Mouse (Mus musculus) myocyte (in vitro differentiated cells): ENCODE data around the gene Prkacb. TPM values are rescaled to one million over a fixed set of nuclear protein-coding genes. Genes with fewer than 3 reads are reported as not detected.

Experiments used
- H3K27me3 ChIP-seq: one replicate; pipeline ENCODE4 v1.6.1; 2011; ENCODE audit not compliant: control insufficient read depth, insufficient read depth, insufficient read length
- H3K36me3 ChIP-seq: one replicate; pipeline ENCODE4 v1.6.1; 2011; ENCODE audit not compliant: control insufficient read depth, insufficient read depth
- H3K4me2 ChIP-seq: one replicate; pipeline ENCODE4 v1.6.1; 2011; ENCODE audit warnings: low read depth, control low read depth
- H3K4me3 ChIP-seq: one replicate; pipeline ENCODE4 v1.5.1; 2011; ENCODE audit warnings: mild to moderate bottlenecking, control low read depth, moderate library complexity
- H3K79me2 ChIP-seq: one replicate; pipeline ENCODE4 v1.6.1; 2011; ENCODE audit not compliant: control insufficient read depth, insufficient read depth
- H3ac ChIP-seq: one replicate; pipeline ENCODE4 v1.6.1; 2011; ENCODE audit not compliant: control insufficient read depth, insufficient read length
- CEBPB ChIP-seq: IDR thresholded peaks from 2 replicates; pipeline ENCODE4 v1.6.1; 2011; ENCODE audit warnings: mild to moderate bottlenecking, moderate library complexity; ENCODE audit not compliant: poor library complexity, insufficient read depth, severe bottlenecking
- E2F4 ChIP-seq: IDR thresholded peaks from one replicate; pipeline ENCODE4 v1.6.1; 2011; ENCODE audit warnings: mild to moderate bottlenecking, control low read depth, moderate library complexity; ENCODE audit not compliant: insufficient read depth
- MAX ChIP-seq: IDR thresholded peaks from one replicate; pipeline ENCODE4 v1.6.1; 2011; ENCODE audit warnings: low read depth, mild to moderate bottlenecking, control low read depth
- MYOD1 ChIP-seq, 3 experiments: IDR thresholded peaks; one replicate each; pipeline ENCODE4 v1.6.1; 2011; ENCODE audit warnings: control low read depth in 2 of 3, low read depth in 2 of 3, mild to moderate bottlenecking in 2 of 3, moderate library complexity in 1 of 3; ENCODE audit not compliant: insufficient read length in 2 of 3, control insufficient read depth in 1 of 3
- MYOG ChIP-seq, 3 experiments: IDR thresholded peaks; one replicate each; pipeline ENCODE4 v1.6.1; 2011; ENCODE audit warnings: control low read depth in 2 of 3, low read depth in 2 of 3, mild to moderate bottlenecking in 2 of 3; ENCODE audit not compliant: insufficient read length in 2 of 3, control insufficient read depth in 1 of 3, insufficient read depth in 1 of 3
- POLR2A ChIP-seq: IDR thresholded peaks from one replicate; pipeline ENCODE4 v1.6.1; 2011; ENCODE audit warnings: low read depth, mild to moderate bottlenecking, control low read depth, moderate library complexity; ENCODE audit not compliant: insufficient read length
- POLR2AphosphoS2 ChIP-seq: IDR thresholded peaks from one replicate; pipeline ENCODE4 v1.6.1; 2011; ENCODE audit warnings: low read depth, control low read depth; ENCODE audit not compliant: insufficient read length
- REST ChIP-seq: IDR thresholded peaks from one replicate; pipeline ENCODE4 v1.6.1; 2011; ENCODE audit warnings: mild to moderate bottlenecking, control low read depth, moderate library complexity; ENCODE audit not compliant: insufficient read depth, insufficient read length
- SRF ChIP-seq: IDR thresholded peaks from one replicate; pipeline ENCODE4 v1.6.1; 2011; ENCODE audit warnings: low read depth; ENCODE audit not compliant: control insufficient read depth, insufficient read length
- TCF12 ChIP-seq: IDR thresholded peaks from one replicate; pipeline ENCODE4 v1.6.1; 2011; ENCODE audit warnings: mild to moderate bottlenecking, control low read depth; ENCODE audit not compliant: poor library complexity, insufficient read depth, severe bottlenecking
- TCF3 ChIP-seq: IDR thresholded peaks from one replicate; pipeline ENCODE4 v1.6.1; 2011; ENCODE audit warnings: low read depth, control low read depth; ENCODE audit not compliant: insufficient read length
- USF1 ChIP-seq: IDR thresholded peaks from one replicate; pipeline ENCODE4 v1.6.1; 2011; ENCODE audit warnings: low read depth, mild to moderate bottlenecking, control low read depth, moderate library complexity
- polyA plus RNA-seq: library from polyadenylated mRNA; unstranded; fragments of >200 nt; fragmentation: generic; extraction: Trizol; gene quantifications from one replicate; pipeline ENCODE4 v1.2.1, GENCODE M21; 2012; ENCODE audit warnings: missing spikeins

The Prkacb gene
- polyA plus RNA-seq, 1 experiment, result 19.6 TPM

DNA sequence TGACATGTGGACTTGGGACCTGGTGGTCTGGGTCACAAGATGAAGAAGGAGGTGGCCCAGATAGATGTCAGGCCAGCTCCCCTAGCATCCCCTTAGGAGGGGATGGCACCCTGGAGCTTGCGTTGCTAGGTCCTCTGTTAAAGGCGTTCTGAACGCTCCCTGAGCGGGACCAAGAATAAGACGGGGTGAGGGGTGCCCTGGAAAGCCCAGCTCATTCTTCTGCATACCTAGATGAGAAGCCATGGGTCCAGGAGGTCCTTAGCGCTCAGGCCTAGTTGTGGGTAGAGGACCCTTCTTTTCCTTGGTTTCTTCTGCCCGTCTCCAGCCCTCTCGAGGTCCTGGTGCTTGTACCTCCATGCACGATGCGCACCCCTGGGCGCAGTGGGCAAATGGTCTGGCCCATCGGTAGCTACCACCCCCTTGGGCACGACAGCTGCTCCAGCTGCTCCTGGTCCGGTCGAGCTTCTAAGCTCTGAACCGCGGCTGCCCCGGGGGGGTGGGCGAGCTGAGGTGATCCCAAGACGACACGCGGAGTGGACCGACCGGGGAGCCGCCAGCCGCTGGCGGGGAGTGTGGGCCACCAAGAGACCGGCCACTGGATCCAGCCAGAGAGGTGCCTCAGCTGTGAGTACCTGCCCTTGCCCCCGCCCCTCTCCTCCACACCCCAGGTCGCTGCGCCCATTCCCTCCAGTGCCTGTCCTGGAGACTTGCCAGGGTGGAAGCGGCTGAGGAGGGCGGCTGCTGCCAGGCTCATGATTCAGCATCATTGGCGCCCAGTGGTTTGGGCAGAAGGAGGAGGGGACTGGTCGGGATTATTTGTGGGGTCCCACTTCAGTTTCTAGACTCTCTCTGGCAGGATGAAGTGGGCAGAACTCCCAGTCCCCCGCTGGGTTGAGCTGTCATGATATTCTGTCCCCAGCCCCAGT lies 39.4 kb upstream of the Prkacb start, which contains the start of gene Ttll7:
TSS of gene Ttll7 (plus strand) at position 402 of the 926 bp plus-strand sequence.
- TF ChIP-seq POLR2A, result peak; percentile 68
- TF ChIP-seq USF1, result no peak
- no peak for TF ChIP-seq MAX
- no peak for TF ChIP-seq CEBPB
- TF ChIP-seq E2F4, result no peak
- peak; percentile 23 for TF ChIP-seq TCF12
- TF ChIP-seq REST, result no peak
- peak; percentile 59 for TF ChIP-seq POLR2AphosphoS2
- peak in 2 of 3 experiments; percentile 97 to 98 for TF ChIP-seq MYOD1 (IDR thresholded peaks at IDR 0.05; ENCODE audit: control insufficient read depth in 1 of 3, insufficient read length in 2 of 3, low read depth in 2 of 3)
- peak; percentile 88 to 98 (median 97) for TF ChIP-seq MYOG (IDR thresholded peaks at IDR 0.05; ENCODE audit: control insufficient read depth in 1 of 3, insufficient read depth in 1 of 3, insufficient read length in 2 of 3, low read depth in 2 of 3)
- TF ChIP-seq TCF3, result peak; percentile 79
- TF ChIP-seq SRF, result no peak
- H3K4me2 ChIP-seq, result peak within 1 kb of the TSS; percentile 80
- H3ac ChIP-seq, result peak within 1 kb of the TSS; percentile 32
- no peaks in the 10 kb centered on the region for H3K36me3 ChIP-seq
- no peaks in the 10 kb centered on the region for H3K79me2 ChIP-seq
- H3K27me3 ChIP-seq, result no peaks in the 10 kb centered on the region
- peak within 1 kb of the TSS; percentile 56 for H3K4me3 ChIP-seq

DNA sequence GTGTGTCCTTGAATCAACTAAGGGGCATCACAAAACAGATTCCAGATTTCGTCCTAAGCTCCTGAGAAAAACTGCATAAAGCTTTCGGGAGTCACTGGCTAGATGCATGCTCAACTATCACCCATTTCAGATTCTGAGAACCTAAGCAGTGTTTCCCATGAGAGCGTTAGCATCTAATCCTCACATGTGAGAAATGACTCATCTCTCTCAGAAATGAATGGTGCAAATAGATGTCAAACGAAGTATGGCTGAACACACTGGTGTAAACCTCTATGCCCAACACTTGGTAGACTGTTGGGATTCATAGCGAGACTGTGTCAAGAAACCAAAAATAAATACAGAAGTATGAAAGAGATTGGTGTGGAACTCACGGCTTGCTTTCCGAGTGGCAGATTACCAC lies 36.6 kb upstream of the Prkacb start:
- no peaks in the 10 kb centered on the region for H3K36me3 ChIP-seq
- no peak for TF ChIP-seq MYOG (IDR thresholded peaks at IDR 0.05; ENCODE audit: control insufficient read depth in 1 of 3, insufficient read depth in 1 of 3, insufficient read length in 2 of 3, low read depth in 2 of 3)
- TF ChIP-seq MAX, result no peak
- TF ChIP-seq TCF12, result no peak
- no peak for TF ChIP-seq CEBPB
- no peak for TF ChIP-seq USF1
- no peak for TF ChIP-seq POLR2A
- TF ChIP-seq MYOD1 (IDR thresholded peaks at IDR 0.05; ENCODE audit: control insufficient read depth in 1 of 3, insufficient read length in 2 of 3, low read depth in 2 of 3), result no peak
- TF ChIP-seq TCF3, result no peak
- TF ChIP-seq SRF, result no peak
- TF ChIP-seq REST, result no peak
- no peak for TF ChIP-seq E2F4
- no peak for TF ChIP-seq POLR2AphosphoS2
- H3ac ChIP-seq, result no peak overlapping the region
- H3K4me3 ChIP-seq, result no peak overlapping the region
- no peak overlapping the region for H3K4me2 ChIP-seq
- no peaks in the 10 kb centered on the region for H3K27me3 ChIP-seq
- H3K79me2 ChIP-seq, result no peaks in the 10 kb centered on the region

DNA sequence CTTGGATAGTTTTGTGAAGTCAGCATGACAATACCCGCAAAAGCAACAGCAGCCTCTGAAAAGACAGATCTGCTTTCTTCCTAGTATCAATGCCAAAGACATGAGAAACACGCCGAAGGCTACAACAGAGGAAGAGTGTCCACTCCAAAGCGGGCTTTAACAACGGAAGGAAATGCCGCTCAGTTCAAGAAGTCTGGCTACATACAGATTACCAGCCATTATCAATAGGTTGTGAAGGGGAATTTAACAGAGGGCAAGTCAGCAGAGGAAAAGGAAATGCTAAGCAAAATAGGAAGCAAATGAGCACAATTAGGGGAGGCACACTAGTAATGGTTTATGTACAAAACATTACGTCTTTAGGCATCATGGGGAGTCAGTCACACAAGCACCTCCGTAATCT lies 35.3 kb upstream of the Prkacb start:
- Histone ChIP-seq H3K36me3 (no peaks in the 10 kb centered on the region), H3ac (no peak overlapping the region), H3K4me3 (no peak overlapping the region), H3K4me2 (no peak overlapping the region), H3K79me2 (no peaks in the 10 kb centered on the region), H3K27me3 (no peaks in the 10 kb centered on the region)
- no peak for TF ChIP-seq TCF12
- TF ChIP-seq USF1, result no peak
- TF ChIP-seq SRF, result no peak
- TF ChIP-seq E2F4, result no peak
- TF ChIP-seq TCF3, result no peak
- TF ChIP-seq POLR2A, result no peak

DNA sequence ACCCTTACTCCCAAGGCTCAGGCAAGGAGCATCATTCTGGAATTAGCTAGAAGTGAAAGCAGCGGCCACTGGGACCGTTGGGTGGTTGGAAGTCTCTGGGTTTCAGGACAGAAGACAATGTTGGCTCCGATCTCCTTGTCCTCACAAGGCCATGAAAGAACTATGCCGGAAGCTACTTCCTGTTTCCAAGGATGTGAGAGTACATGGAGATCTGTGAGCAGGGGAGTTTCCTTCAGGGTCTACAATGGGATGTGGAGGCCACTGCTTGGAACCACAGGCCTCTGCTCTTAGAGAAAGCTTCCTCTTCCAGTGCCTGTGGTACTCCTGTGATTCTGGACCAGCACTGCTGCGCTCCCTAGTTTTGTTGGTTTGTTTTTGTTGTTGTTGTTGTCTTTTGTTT lies 33.4 kb upstream of the Prkacb start:
- H3K79me2 ChIP-seq, result no peaks in the 10 kb centered on the region
- H3K36me3 ChIP-seq, result no peaks in the 10 kb centered on the region
- H3K4me2 ChIP-seq, result no peak overlapping the region
- no peak overlapping the region for H3K4me3 ChIP-seq
- no peak overlapping the region for H3ac ChIP-seq
- no peaks in the 10 kb centered on the region for H3K27me3 ChIP-seq
- TF ChIP-seq USF1 (no peak), TCF12 (no peak), MYOG (IDR thresholded peaks at IDR 0.05; ENCODE audit: control insufficient read depth in 1 of 3, insufficient read depth in 1 of 3, insufficient read length in 2 of 3, low read depth in 2 of 3) (no peak), MAX (no peak), POLR2A (no peak), E2F4 (no peak), POLR2AphosphoS2 (no peak), REST (no peak), MYOD1 (IDR thresholded peaks at IDR 0.05; ENCODE audit: control insufficient read depth in 1 of 3, insufficient read length in 2 of 3, low read depth in 2 of 3) (no peak), CEBPB (no peak), TCF3 (no peak), SRF (no peak)
